Mouse (Mus musculus) C2C12 (cell line): ENCODE measurements around the gene Cdk17.

ENCODE experiments used
- CEBPB ChIP-seq: IDR thresholded peaks from one replicate; pipeline ENCODE4 v1.6.1; 2011; ENCODE audit warnings: low read depth, mild to moderate bottlenecking, control low read depth, moderate library complexity
- CTCF ChIP-seq: IDR thresholded peaks from one replicate; pipeline ENCODE4 v1.5.1; 2011; ENCODE audit not compliant: control insufficient read depth, insufficient read depth, insufficient read length
- MAX ChIP-seq: IDR thresholded peaks from one replicate; pipeline ENCODE4 v1.6.1; 2011; ENCODE audit warnings: mild to moderate bottlenecking, control low read depth
- USF1 ChIP-seq: IDR thresholded peaks from one replicate; pipeline ENCODE4 v1.6.1; 2011; ENCODE audit warnings: low read depth, mild to moderate bottlenecking, control low read depth, moderate library complexity

- TF ChIP-seq CTCF (no peak), USF1 (no peak), CEBPB (no peak), MAX (no peak)
Measured at GRCm38 (mm10) chr10:93267509-93267908, 106.8 kb downstream of the Cdk17 start.
